Mouse (Mus musculus): Measurements from ENCODE around the gene Shisa8. TPM values are rescaled to one million over a fixed set of nuclear protein-coding genes. Genes with fewer than 3 reads are reported as not detected.

The Shisa8 gene
- 3.5 and 9.3 TPM in 2 replicates for polyA plus RNA-seq (2012; ENCODE audit: low replicate concordance)

DNA sequence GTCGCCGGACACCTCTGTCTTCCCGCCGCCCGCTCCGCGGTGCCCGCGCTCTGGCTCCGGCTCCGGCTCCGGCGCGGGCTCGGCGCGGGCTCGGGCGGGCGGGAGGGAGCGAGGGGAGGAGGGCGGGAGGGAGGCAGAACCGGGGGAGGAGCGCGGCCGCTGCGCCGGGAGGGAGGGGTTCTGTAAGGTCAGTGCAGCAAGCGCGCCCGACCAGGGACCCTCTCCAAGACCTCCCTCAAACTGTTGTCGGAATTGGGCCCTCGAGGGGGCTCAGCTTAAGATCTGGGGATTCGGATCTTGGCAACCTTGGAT, at the start of gene Shisa8:
Gene Shisa8, minus strand, starts transcription at position 64 of the 312 bp plus-strand sequence.

DNA sequence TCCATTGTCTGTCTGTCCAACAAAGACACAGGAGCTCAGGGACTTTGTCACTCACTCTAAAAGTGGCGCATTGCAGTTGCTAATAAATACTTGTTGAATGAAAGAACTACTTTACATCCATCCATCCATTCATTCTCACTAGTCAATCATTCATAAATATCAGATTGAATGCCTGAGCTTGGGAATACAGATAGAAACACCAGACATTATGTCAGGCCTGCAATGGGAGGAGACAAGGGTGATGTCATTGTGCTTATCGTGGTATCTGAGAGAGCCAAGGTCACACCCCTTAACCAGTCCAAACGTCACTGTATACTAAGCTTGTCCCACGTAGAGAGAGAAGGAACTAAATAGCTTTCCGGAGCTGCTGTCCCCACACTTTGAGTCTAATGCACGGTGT, 39.5 kb upstream of the Shisa8 start, which contains the start of gene 1500009C09Rik:
Gene 1500009C09Rik, plus strand, starts transcription at position 301 of the 400 bp plus-strand sequence.

GRCm38 (mm10) chr15:82244115-82244804, 31.6 kb upstream of the Shisa8 start, which contains the start of gene Cenpm:
TSS of gene Cenpm (minus strand) at chr15:82244748.

GRCm38 (mm10) chr15:82223657-82224601, 11.3 kb upstream of the Shisa8 start, which contains the start of gene Tnfrsf13c:
TSS of gene Tnfrsf13c (minus strand) at chr15:82224369.

Other genes starting within 250 kb of the Shisa8 start
- gene 1700029P11Rik, start 232.3 kb downstream of the Shisa8 start, polyA plus RNA-seq (2012; ENCODE audit: low replicate concordance): not detected in 2 replicates
- 4.7 and 11.7 TPM in 2 replicates for gene Xrcc6, start 225.0 kb downstream of the Shisa8 start, polyA plus RNA-seq (2012; ENCODE audit: low replicate concordance)
- 67.1 and 216 TPM in 2 replicates for gene Desi1, start 179.0 kb downstream of the Shisa8 start, polyA plus RNA-seq (2012; ENCODE audit: low replicate concordance)
- gene Snu13, start 165.2 kb downstream of the Shisa8 start, polyA plus RNA-seq (2012; ENCODE audit: low replicate concordance): 6.4 and 229 TPM in 2 replicates
- not detected in 2 replicates for gene 4930407I10Rik, start 153.7 kb downstream of the Shisa8 start, polyA plus RNA-seq (2012; ENCODE audit: low replicate concordance)
- gene Mei1, start 142.8 kb downstream of the Shisa8 start, polyA plus RNA-seq (2012; ENCODE audit: low replicate concordance): not detected in 2 replicates
- 3.6 and 19.0 TPM in 2 replicates for gene Ccdc134, start 84.9 kb downstream of the Shisa8 start, polyA plus RNA-seq (2012; ENCODE audit: low replicate concordance)
- gene Srebf2, start 65.6 kb downstream of the Shisa8 start, polyA plus RNA-seq (2012; ENCODE audit: low replicate concordance): 411 and 741 TPM in 2 replicates
- gene Tnfrsf13c, start 11.6 kb upstream of the Shisa8 start, polyA plus RNA-seq (2012; ENCODE audit: low replicate concordance): 51.6 and 117 TPM in 2 replicates
- gene Cenpm, start 31.9 kb upstream of the Shisa8 start, polyA plus RNA-seq (2012; ENCODE audit: low replicate concordance): 74.9 and 105 TPM in 2 replicates
- gene 1500009C09Rik, start 39.6 kb upstream of the Shisa8 start, polyA plus RNA-seq (2012; ENCODE audit: low replicate concordance): not detected in 2 replicates
- 0.73 and 1.1 TPM in 2 replicates for gene Sept3, start 62.1 kb upstream of the Shisa8 start, polyA plus RNA-seq (2012; ENCODE audit: low replicate concordance)
- not detected in 2 replicates for gene Wbp2nl, start 86.1 kb upstream of the Shisa8 start, polyA plus RNA-seq (2012; ENCODE audit: low replicate concordance)
- gene Naga, start 126.1 kb upstream of the Shisa8 start, polyA plus RNA-seq (2012; ENCODE audit: low replicate concordance): 38.6 and 88.5 TPM in 2 replicates
- 5.0 and 17.1 TPM in 2 replicates for gene Pheta2, start 126.1 kb upstream of the Shisa8 start, polyA plus RNA-seq (2012; ENCODE audit: low replicate concordance)
- gene Smdt1, start 126.1 kb upstream of the Shisa8 start, polyA plus RNA-seq (2012; ENCODE audit: low replicate concordance): 58.2 and 75.0 TPM in 2 replicates
- 95.3 and 124 TPM in 2 replicates for gene Ndufa6, start 141.5 kb upstream of the Shisa8 start, polyA plus RNA-seq (2012; ENCODE audit: low replicate concordance)
- 0.07 and 0.80 TPM in 2 replicates for gene Cyp2d22, start 167.4 kb upstream of the Shisa8 start, polyA plus RNA-seq (2012; ENCODE audit: low replicate concordance)
- gene Cyp2d11, start 181.2 kb upstream of the Shisa8 start, polyA plus RNA-seq (2012; ENCODE audit: low replicate concordance): not detected in 2 replicates
- gene Cyp2d10, start 194.4 kb upstream of the Shisa8 start, polyA plus RNA-seq (2012; ENCODE audit: low replicate concordance): not detected in 2 replicates
- not detected in 2 replicates for gene Cyp2d9, start 220.6 kb upstream of the Shisa8 start, polyA plus RNA-seq (2012; ENCODE audit: low replicate concordance)

Measured in leukemia stem cell, adult 10-12 weeks (primary cell).